In the genomic region with DNA sequence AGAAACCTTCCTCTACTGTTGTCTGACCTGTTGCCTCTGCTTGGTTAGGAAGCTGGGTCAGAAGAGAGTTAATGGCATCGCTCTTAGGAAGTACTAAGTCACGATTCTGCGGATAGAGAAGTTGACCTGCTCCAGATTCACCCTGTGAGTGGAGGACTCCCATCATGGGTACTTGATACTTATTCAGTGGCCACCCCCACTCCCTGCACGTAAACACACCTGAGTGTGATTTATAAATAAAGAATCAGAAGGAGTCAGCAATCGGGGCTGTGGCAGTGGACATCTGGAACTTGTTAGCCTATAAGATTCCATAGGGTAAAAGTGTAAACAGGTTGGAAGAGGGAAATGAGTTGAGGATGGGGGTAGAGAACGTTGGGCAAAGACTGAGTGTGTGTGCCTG, we compare ENCODE assay signal across 12 mouse cellular contexts. TPM values are rescaled to one million over a fixed set of nuclear protein-coding genes. Genes with fewer than 3 reads are reported as not detected.
DNase-seq lines count a peak whose midpoint lies in the region; ATAC-seq and TF ChIP-seq lines count a peak whose summit lies in the region.
"Had no signal": no experiment of that assay in that cellular context is flagged by ENCODE, and none has a peak within 500 bp of the region (broad histone marks: within the 10 kb centered on the region; RNA-seq: fewer than 3 reads in every experiment).

No protein-coding gene starts in this region.

- H3K9me3 ChIP-seq in megakaryocyte, embryonic 14.5 days, result no peaks in the 10 kb centered on the region
- no peaks in the 10 kb centered on the region for H3K9me3 ChIP-seq in hindbrain, embryonic 14.5 days (ENCODE audit: control insufficient read depth, low read length)
- H3K9me3 ChIP-seq: liver, embryonic 13.5 days; midbrain, embryonic 12.5 days had no signal

- no peak overlapping the region for H3K4me2 ChIP-seq in hindbrain, embryonic 14.5 days (replicated peaks)
- H3K4me2 ChIP-seq: liver, embryonic 13.5 days; midbrain, embryonic 12.5 days had no signal

- no peak overlapping the region for H3K9ac ChIP-seq in hindbrain, embryonic 14.5 days
- H3K9ac ChIP-seq: liver, embryonic 13.5 days; midbrain, embryonic 12.5 days had no signal

- peaks cover 96% of the 10 kb centered on the region for H3K4me1 ChIP-seq in megakaryocyte, embryonic 14.5 days
- H3K4me1 ChIP-seq in hindbrain, embryonic 14.5 days (replicated peaks; ENCODE audit: control insufficient read depth, insufficient read depth, low read length), result peaks cover 22% of the 10 kb centered on the region
- H3K4me1 ChIP-seq in cerebellum, adult 2 months (ENCODE audit: control insufficient read depth, insufficient read depth, low read length), result peaks cover 3% of the 10 kb centered on the region; the same call in 1 of the 2 replicates

- no peak for TF ChIP-seq CTCF in gastrocnemius, adult 2 months (IDR thresholded peaks at IDR 0.05)
- no peak for TF ChIP-seq CTCF in cerebellum, adult 2 months (IDR thresholded peaks at IDR 0.05; ENCODE audit: borderline replicate concordance, insufficient read depth, low read depth, low read length)

- WGBS in hindbrain, embryonic 14.5 days, result 87% methylated on average over 6 of the region's 6 CpGs
- WGBS in cerebellum, adult 2 months, result 93% methylated on average over 6 of the region's 6 CpGs

- H3K27ac ChIP-seq in gastrocnemius, adult 2 months, result peak overlapping the region; percentile 79
- H3K27ac ChIP-seq in hindbrain, embryonic 14.5 days, result peak overlapping the region; percentile 4; the same call in 1 of the 2 replicates
- no peak overlapping the region for H3K27ac ChIP-seq in cerebellum, adult 2 months (ENCODE audit: insufficient read depth, low read length)
- H3K27ac ChIP-seq: liver, embryonic 13.5 days; midbrain, embryonic 12.5 days had no signal

- H3K36me3 ChIP-seq in megakaryocyte, embryonic 14.5 days (replicated peaks; ENCODE audit: low read length), result peaks cover 56% of the 10 kb centered on the region
- no peaks in the 10 kb centered on the region; the same call in 1 of the 2 replicates for H3K36me3 ChIP-seq in hindbrain, embryonic 14.5 days (replicated peaks; ENCODE audit: control insufficient read depth, insufficient read depth)
- H3K36me3 ChIP-seq: liver, embryonic 13.5 days had no signal

- no peak for DNase-seq in gastrocnemius, adult 2 months
- no peak for DNase-seq in gastrocnemius, postnatal 14 days
- no peak for DNase-seq in hindbrain, embryonic 14.5 days (ENCODE audit: low spot score)
- no peak for DNase-seq in adrenal gland, adult 8-10 months
- no peak for DNase-seq in cerebellum, adult 2 months
- no peak for DNase-seq in ovary, postnatal 14 days (ENCODE audit: low spot score)
- DNase-seq: heart, postnatal 36 days; liver, embryonic 13.5 days; thymus, postnatal 14 days had no signal

- no peak for TF ChIP-seq POLR2A in cerebellum, adult 2 months (IDR thresholded peaks at IDR 0.05; ENCODE audit: borderline replicate concordance, insufficient read depth, low read length)

- no peaks in the 10 kb centered on the region for H3K27me3 ChIP-seq in megakaryocyte, embryonic 14.5 days (replicated peaks)
- H3K27me3 ChIP-seq in hindbrain, embryonic 14.5 days (ENCODE audit: control insufficient read depth, insufficient read depth, low read length), result no peaks in the 10 kb centered on the region
- peaks cover 2% of the 10 kb centered on the region; the same call in 1 of the 2 replicates for H3K27me3 ChIP-seq in cerebellum, adult 2 months (ENCODE audit: control insufficient read depth, insufficient read depth, low read length)
- H3K27me3 ChIP-seq: liver, embryonic 13.5 days; midbrain, embryonic 12.5 days had no signal

- H3K4me3 ChIP-seq in gastrocnemius, adult 2 months, result no peak overlapping the region
- H3K4me3 ChIP-seq in megakaryocyte, embryonic 14.5 days (replicated peaks), result peak overlapping the region; percentile 83
- no peak overlapping the region for H3K4me3 ChIP-seq in hindbrain, embryonic 14.5 days (replicated peaks; ENCODE audit: low read length)
- no peak overlapping the region for H3K4me3 ChIP-seq in cerebellum, adult 2 months (replicated peaks; ENCODE audit: insufficient read depth, low read depth, low read length)
- H3K4me3 ChIP-seq: liver, embryonic 13.5 days; midbrain, embryonic 12.5 days had no signal

- intact Hi-C loops in gastrocnemius, adult 2 months (cut with DNase I), result no loop called here
- intact Hi-C loops in gastrocnemius, postnatal 14 days (cut with DNase I; ENCODE audit: low total_unique reads), result no loop called here

- no peak for ATAC-seq in megakaryocyte, adult 5-6 weeks (ENCODE audit: poor library complexity, severe bottlenecking)
- no peak for ATAC-seq in hindbrain, embryonic 14.5 days (ENCODE audit: low FRiP score)

RNA-seq across cellular contexts. Expression of a gene that starts 49.0 kb away (rescaled TPM):
- total RNA-seq in gastrocnemius, adult 2 months (2021), result 10 to 100 TPM; 45.8 to 69.1 TPM
- total RNA-seq in gastrocnemius, postnatal 14 days (2021), result 10 to 100 TPM; 62.1 to 63.0 TPM
- 4.2 and 6.9 TPM in 2 replicates for polyA plus RNA-seq in megakaryocyte, embryonic 14.5 days (2012; ENCODE audit: insufficient read depth, low replicate concordance)
- total RNA-seq in megakaryocyte, adult 5-6 weeks (2015), result 0.29 and 0.48 TPM in 2 replicates
- total RNA-seq in megakaryocyte, adult 5-6 weeks (2017), result 0.29 and 0.37 TPM in 2 replicates
- polyA plus RNA-seq in hindbrain, embryonic 14.5 days (2014; fragmentation: Nextera tagmentation; extraction: Ambion mirVana), result 68.6 and 69.9 TPM in 2 replicates
- 100 to 1,000 TPM; 211 to 349 (median 255) TPM for total RNA-seq in adrenal gland, adult 8-10 months (2022)
- 158 and 170 TPM in 2 replicates for polyA plus RNA-seq in cerebellum, adult 2 months (2012; rRNA removed)

Comparison
In these comparisons a context has a peak if more than half of its experiments do, and no peak if none do; other contexts are left out.
1. RNA of a gene that starts 49.0 kb away (total RNA-seq): 211 to 349 TPM in adrenal gland, adult 8-10 months, 45.8 to 69.1 TPM in gastrocnemius, adult 2 months and 62.1 to 63.0 TPM in gastrocnemius, postnatal 14 days; 0.29 to 0.48 TPM in megakaryocyte, adult 5-6 weeks; every median in the first group is over 10 times any median in the second.